Mouse (Mus musculus) small intestine, adult 10 weeks (tissue): Measurements from ENCODE around the gene Slco1a4. TPM values are rescaled to one million over a fixed set of nuclear protein-coding genes. Genes with fewer than 3 reads are reported as not detected.

Experiments used
- polyA plus RNA-seq: library from polyadenylated mRNA; stranded (reverse); fragments of 350-450 nt; fragmentation: Illumina TruSeq; extraction: RNeasy Lipid Tissue Mini Kit (QIAGEN cat#74804); gene quantifications from one replicate; pipeline ENCODE4 v1.2.3, GENCODE M21; 2014; ENCODE audit warnings: low replicate concordance

Slco1a4 gene
- polyA plus RNA-seq, result 0.30 TPM

GRCm38 (mm10) chr6:141856085-141856484 lies at the start of gene Slco1a4:
Gene Slco1a4, minus strand, starts transcription at chr6:141856199.

DNA sequence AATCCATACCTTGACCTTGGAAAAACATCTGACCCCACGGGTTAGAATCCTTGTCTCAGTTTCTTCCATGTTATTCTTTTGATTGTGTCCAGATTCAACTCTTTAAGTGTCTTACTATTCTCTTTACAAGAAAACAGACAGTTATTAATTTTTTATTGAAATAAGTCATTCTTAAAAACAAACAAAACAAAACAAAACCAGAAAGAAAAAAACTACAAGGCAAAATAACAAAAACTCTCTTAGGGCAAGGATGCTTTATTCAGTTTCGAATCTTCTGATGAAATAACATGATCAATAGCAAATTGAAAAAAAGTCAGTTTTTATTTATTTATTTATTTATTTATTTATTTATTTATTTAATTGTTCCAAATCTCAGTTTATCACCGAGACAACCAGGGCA lies 82.3 kb downstream of the Slco1a4 start, which contains the start of gene Gm5724:
Gene Gm5724, minus strand, starts transcription at position 101 of the 400 bp plus-strand sequence.

Other genes starting within 250 kb of the Slco1a4 start
- 0.37 TPM for gene Slco1b2, start 226.7 kb downstream of the Slco1a4 start, polyA plus RNA-seq
- not detected for gene Gm5724, start 82.4 kb downstream of the Slco1a4 start, polyA plus RNA-seq
- gene Slco1a1, start 90.8 kb upstream of the Slco1a4 start, polyA plus RNA-seq, result 0.11 TPM
- gene Gm6614, start 155.2 kb upstream of the Slco1a4 start, polyA plus RNA-seq, result not detected